Mouse (Mus musculus) brain, embryonic 14.5 days (tissue): Measurements from ENCODE around the gene Atxn1.

Experiments
- CTCF ChIP-seq: fragments of 200-500 bp; IDR thresholded peaks from 2 replicates; pipeline ENCODE4 v1.5.1; 2012; ENCODE audit warnings: inconsistent platforms, mild to moderate bottlenecking, moderate library complexity, borderline replicate concordance; ENCODE audit not compliant: insufficient read depth, insufficient read length; ENCODE audit errors: extremely low read depth
- POLR2A ChIP-seq: fragments of 200-500 bp; IDR thresholded peaks from 2 replicates; pipeline ENCODE4 v1.6.1; 2012; ENCODE audit warnings: mild to moderate bottlenecking, inconsistent platforms, borderline replicate concordance; ENCODE audit not compliant: poor library complexity, insufficient read depth, insufficient read length, severe bottlenecking; ENCODE audit errors: extremely low read depth

- TF ChIP-seq CTCF = no peak
- no peak for TF ChIP-seq POLR2A
Observed at GRCm38 (mm10) chr13:45962776-45963175, 2.0 kb downstream of the Atxn1 start.
